Mouse (Mus musculus) left cerebral cortex, postnatal 36 days (tissue): ENCODE data around the gene N4bp1. TPM values are rescaled to one million over a fixed set of nuclear protein-coding genes. Genes with fewer than 3 reads are reported as not detected.

Source experiments
- DNase-seq, 2 experiments: peaks; one replicate each; pipeline ENCODE4 v3.0.0; 2021 to 2022; ENCODE audit warnings: low spot score in 2 of 2, mixed read lengths in 1 of 2
- intact Hi-C: fragments of 180-260 bp; cut with DNase I; formaldehyde crosslinking; loops from one replicate; pipeline ENCODE4 v1.15.1; 2025
- total RNA-seq, 2 experiments: library from RNA; stranded (reverse); gene quantifications; 2 replicates each; pipeline ENCODE4 v1.2.3; 2021

The N4bp1 gene
- total RNA-seq, 2 experiments from 2014 or later, result 31.1 to 38.6 TPM

DNA sequence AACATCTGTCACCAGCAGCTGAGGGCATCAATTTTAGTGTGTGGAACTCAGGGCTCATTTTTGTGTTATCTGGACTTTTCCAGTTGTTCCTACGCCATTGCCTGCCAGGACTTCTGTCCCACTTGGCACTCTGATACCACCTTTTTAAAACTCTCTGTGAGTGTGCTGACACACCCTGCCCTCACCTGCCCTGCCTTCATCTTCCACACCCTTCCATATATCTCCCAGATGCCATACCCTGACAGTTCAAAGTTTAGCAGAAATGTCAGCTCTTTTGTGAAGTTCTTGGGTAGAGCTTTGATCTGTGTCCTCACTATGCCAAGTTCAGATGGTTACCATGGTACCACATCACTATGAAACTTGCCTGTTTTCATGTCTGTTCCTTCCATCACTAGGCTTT lies 95.5 kb downstream of the N4bp1 start:
- DNase-seq, result no peak
- intact Hi-C loops, result no loop called here

GRCm38 (mm10) chr8:86787891-86788420 lies 97.1 kb downstream of the N4bp1 start:
- no peak for DNase-seq
- intact Hi-C loops, result no loop called here

DNA sequence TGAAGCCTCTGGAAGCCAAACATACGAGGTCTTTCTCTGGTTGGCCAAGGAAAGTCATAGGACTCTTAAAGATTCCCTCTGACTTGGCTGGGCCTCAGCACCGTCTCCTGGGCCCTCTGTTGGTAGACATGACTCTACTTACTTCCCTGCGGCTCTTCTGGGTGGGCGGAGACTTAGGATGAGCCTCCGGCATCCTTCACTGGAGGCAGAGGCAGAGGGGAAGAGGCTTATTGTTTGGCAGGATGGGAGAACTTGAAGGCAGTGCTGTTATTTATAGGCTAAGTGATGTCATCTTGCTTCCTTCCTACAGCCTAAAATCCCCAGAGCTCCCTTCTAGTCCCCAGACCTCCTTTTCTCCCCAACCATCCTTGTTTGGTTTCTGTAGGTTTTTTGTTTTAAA lies 98.6 kb downstream of the N4bp1 start:
- intact Hi-C loops, result no loop called here

GRCm38 (mm10) chr8:86781094-86781493 lies 104.0 kb downstream of the N4bp1 start:
- intact Hi-C loops, result no loop called here
- DNase-seq, result no peak

More for the DNA sequence above, 98.6 kb downstream of the N4bp1 start:
- no peak for DNase-seq

DNA sequence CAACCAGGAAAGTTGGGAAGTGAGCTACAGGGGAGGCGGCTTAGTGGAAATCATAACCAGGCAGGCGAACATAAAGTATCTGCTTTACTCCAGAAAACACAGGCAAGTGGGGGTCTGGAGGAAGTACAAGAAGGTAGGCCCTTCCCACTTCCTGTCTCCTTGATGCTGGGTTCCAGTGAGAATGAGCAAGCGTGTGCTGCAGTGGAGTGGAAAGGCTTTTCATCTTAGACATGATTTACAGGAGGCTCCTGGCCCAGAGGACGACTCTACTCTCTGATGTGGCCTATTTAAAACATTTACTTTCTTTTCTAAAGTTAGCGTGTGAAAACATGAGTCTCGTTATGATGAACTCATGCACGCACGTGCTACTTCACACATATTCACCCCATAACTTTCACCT lies 105.9 kb downstream of the N4bp1 start:
- DNase-seq, result no peak
- intact Hi-C loops, result no loop called here

DNA sequence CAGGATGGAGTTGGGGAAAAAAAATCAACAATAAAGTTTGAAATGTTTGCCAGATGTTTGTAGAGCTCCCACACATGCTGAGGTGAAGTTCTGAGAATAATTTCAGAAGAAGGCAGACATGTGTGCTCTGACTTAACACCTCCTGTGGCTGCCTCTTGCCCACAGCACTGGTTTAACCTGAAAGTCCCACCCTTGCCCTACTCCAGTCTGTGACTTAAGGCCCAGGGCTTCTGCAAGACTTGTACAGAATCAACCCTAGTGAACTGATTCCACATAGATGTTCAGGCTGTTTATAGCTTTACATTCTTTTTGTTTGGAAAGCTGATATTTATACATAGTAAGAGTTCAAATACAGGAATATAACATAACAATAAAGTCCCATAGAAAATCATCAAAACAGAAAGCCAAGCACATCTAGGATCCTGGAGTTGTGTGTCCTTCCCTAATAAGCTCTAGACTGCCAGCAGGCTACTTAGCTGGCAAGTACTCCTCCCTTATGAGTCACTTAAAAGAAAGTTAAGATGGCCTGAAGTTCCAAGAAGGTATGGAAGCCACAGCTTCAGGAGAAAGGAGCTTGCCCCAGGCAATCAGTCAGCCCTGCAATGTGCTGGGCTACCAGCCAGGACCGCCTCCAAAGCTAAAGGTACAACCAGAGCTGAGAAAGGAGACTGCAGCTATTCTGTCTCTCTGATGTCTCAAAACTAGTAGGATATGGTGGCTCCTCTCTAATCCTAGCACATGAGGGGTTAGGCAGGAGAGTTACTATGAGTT lies 114.9 kb downstream of the N4bp1 start:
- intact Hi-C loops, result no loop called here

DNA sequence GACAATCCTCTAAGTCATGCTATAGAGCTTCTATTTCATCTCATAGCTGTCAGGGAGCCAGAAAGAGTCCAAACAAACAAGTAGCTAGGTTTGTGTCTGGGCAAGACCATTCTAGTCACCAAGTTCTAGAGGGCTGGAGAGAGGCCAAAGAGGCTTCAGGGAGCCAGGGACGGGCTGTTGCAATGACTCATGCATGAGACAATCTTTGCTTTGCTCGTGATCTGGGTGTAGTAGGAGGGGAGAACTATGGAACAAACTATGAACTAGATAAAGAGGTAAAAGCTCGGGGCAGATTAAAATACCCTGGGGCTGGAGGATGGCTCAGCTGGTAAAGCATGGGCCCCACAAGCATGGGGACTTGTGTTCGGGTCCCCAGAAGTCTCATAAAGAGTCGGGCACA lies 116.6 kb downstream of the N4bp1 start:
- peak; percentile 40 for DNase-seq
- intact Hi-C loops, result no loop called here

More for the DNA sequence above, 114.9 kb downstream of the N4bp1 start:
- DNase-seq, result no peak

GRCm38 (mm10) chr8:86766548-86767211 lies 118.4 kb downstream of the N4bp1 start:
- intact Hi-C loops, result no loop called here
- DNase-seq, result no peak

DNA sequence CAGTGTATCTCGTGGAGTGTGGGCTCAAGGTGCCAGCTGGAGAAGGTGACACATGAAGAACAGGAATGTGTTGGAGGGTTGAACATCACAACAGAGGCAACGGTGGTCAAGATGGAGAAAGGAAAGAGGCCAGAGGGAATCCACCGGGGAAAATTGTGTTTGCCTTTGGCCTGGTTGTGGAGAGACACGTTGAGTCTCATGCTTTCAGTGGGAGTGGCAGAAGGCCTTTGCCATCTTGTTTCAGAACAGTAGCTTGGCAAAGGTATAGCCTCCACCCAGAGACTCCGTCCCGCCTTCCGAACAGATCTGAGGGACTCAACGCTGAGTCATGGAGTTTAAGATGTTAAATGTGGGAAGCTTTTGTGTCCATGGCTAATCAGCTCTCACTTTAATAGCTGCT lies 119.4 kb downstream of the N4bp1 start:
- no peak for DNase-seq
- intact Hi-C loops, result no loop called here

DNA sequence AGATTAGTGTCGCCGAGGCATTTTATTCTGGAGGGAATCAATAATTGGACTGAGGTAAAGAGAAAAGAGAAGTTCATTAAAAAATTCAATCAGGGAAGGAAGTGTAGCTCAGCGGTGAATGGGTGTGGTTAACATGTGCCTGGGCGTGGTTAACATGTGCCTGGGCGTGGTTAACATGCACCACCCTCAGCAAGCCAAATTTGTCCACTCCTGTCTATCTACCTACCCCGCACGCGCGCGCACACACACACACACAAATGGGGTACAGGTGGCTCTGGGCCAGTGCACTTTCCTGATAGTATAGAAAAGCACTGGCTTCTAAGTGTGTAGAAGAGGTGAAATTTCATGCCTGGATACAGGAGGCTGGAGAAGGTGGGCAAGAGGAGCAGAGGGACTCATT lies 119.9 kb downstream of the N4bp1 start:
- intact Hi-C loops, result no loop called here
- DNase-seq, result no peak

DNA sequence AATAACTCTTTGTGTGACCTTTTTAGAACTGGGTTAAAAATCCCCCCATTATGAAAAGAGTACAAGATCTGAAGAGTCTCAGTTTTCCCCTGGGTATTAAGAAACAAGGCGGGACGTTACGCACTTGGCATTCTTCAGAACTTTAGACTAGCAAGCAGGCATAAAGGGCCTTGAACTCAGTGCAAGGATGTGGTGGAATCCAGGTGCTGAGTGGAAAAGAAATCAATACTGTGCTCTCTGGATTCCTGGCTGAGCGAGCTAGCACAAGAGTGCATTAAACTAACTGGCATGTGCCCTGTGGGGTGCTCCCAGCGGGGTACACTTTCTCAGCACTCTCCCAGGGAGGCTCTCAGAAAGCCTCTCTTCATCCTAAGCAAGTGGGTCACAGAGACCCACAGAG lies 122.3 kb downstream of the N4bp1 start:
- DNase-seq, result no peak
- intact Hi-C loops, result no loop called here

- no peak for DNase-seq
- intact Hi-C loops, result no loop called here
These were observed 124.3 kb downstream of the N4bp1 start for GRCm38 (mm10) chr8:86760746-86761145.

GRCm38 (mm10) chr8:86759090-86759491 lies 126.0 kb downstream of the N4bp1 start:
- intact Hi-C loops, result no loop called here
- DNase-seq, result no peak

DNA sequence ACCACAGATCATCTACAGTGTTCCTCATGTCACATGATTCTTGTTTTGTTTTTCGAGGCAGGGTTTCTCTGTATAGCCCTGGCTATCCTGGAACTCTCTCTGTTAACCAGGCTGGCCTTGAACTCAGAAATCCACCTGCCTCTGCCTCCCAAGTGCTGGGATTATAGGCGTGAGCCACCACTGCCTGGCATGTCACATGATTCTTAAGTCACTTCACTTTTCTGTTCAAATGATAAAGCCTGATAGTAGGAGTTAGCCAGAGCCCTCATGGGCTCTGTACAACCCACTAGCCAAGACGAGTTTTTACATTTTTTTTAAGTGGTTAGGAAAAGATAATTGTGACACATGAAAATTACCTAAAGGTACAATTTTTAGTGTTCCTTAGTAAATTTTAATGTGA lies 126.4 kb downstream of the N4bp1 start:
- DNase-seq, result no peak
- intact Hi-C loops, result no loop called here

Other genes starting within 250 kb of the N4bp1 start
- gene Gm10638, start 139.6 kb downstream of the N4bp1 start, total RNA-seq, result 1 to 10 TPM; 2.4 to 4.0 TPM
- gene Siah1a, start 139.3 kb downstream of the N4bp1 start, total RNA-seq, result 10 to 100 TPM; 31.5 to 34.2 TPM